Mouse (Mus musculus): Measurements from ENCODE around the gene Filip1.
"Not testable (repeated sequence)": the region's sequence is repeated elsewhere in the genome, so short reads cannot be mapped to it uniquely, and the experiment has no call there.

Filip1 gene

GRCm38 (mm10) chr9:80012751-80013150 lies at the start of gene Filip1:
TSS of gene Filip1 (minus strand) at chr9:80012851.
- DNase-seq (ENCODE audit: low spot score in 2 of 2) = no peak

DNA sequence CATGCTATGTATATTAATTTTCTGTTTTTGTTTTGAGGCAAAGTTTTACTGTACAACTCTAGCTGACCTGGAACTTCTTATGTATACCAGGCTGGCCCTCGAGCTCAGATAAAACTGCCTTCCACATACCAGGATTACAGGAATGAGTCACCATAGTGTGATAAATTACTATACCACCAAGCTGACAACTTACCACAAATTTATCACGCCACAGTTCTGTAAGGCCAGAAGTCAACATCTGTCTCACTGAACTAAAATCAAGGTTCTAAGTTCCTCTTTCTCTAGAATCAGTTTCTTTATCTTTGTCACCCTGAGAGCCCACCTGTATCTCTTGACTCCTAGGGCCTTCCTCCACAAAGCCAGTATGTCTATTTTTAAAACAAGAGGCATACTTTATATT lies 45.0 kb upstream of the Filip1 start:
- DNase-seq (ENCODE audit: low spot score in 2 of 2) = no peak

GRCm38 (mm10) chr9:80052951-80053350 lies 40.3 kb upstream of the Filip1 start:
- no peak for DNase-seq (ENCODE audit: low spot score in 2 of 2)

GRCm38 (mm10) chr9:80049271-80049670 lies 36.6 kb upstream of the Filip1 start:
- not testable (repeated sequence) for DNase-seq (ENCODE audit: low spot score in 2 of 2)

GRCm38 (mm10) chr9:80044301-80044700 lies 31.6 kb upstream of the Filip1 start:
- DNase-seq (ENCODE audit: low spot score in 2 of 2) = not testable (repeated sequence)

- DNase-seq (ENCODE audit: low spot score in 2 of 2) = no peak
These were observed 26.7 kb upstream of the Filip1 start for GRCm38 (mm10) chr9:80039296-80039815.

GRCm38 (mm10) chr9:80037997-80038383 lies 25.3 kb upstream of the Filip1 start:
- DNase-seq (ENCODE audit: low spot score in 2 of 2) = no peak

GRCm38 (mm10) chr9:80037262-80037996 lies 24.8 kb upstream of the Filip1 start:
- no peak for DNase-seq (ENCODE audit: low spot score in 2 of 2)

DNA sequence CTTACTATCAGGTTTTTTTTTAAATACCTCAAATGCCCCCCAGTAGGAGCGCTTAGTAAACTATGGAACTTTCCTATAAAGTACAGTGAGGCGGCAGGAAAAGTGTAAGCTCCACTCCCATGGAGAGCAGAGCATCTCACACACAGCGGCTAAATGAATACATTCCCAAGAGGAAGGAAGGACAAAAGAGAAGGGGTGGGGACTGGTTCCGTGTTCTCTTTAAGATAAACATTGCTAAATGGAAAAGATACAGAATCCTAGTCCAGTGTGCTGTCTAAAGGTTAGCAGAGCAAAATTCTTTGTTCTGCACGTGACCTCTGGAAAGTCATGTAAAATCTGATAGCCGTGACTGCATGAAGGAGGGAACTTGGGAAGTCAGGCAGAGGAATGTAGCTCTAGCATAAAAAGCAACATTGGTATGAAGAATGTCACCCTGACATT lies 13.9 kb upstream of the Filip1 start:
- no peak for DNase-seq (ENCODE audit: low spot score in 2 of 2)

- peak in 1 of 2 experiments; percentile 31 for DNase-seq (ENCODE audit: low spot score in 2 of 2)
These were observed 13.4 kb upstream of the Filip1 start for GRCm38 (mm10) chr9:80026017-80026416.

GRCm38 (mm10) chr9:80025347-80025746 lies 12.7 kb upstream of the Filip1 start:
- DNase-seq (ENCODE audit: low spot score in 2 of 2) = not testable (repeated sequence)

GRCm38 (mm10) chr9:80022821-80023220 lies 10.2 kb upstream of the Filip1 start:
- no peak for DNase-seq (ENCODE audit: low spot score in 2 of 2)

GRCm38 (mm10) chr9:80021648-80022047 lies 9.0 kb upstream of the Filip1 start:
- no peak for DNase-seq (ENCODE audit: low spot score in 2 of 2)

- DNase-seq (ENCODE audit: low spot score in 2 of 2) = no peak
These were observed 7.8 kb upstream of the Filip1 start for GRCm38 (mm10) chr9:80020429-80020828.

DNA sequence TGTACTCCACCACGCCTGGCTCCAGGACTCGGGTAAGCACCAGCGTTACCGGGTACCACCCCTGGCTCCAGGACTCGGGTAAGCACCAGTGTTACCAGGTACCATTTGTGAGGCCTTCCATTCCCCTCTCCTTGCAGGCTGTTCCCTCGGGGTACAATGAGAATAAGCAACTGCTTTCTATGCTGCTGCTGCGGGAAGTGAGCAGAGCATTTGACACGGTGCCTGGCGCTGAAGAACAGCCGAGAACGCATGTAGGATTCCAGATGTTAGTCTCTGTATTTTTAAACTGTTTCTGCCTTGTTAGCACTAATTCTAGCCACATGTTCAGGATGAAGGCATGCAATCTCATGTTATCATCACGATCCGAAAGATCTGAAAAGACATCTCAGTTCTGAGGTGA lies 635 bp downstream of the Filip1 start:
- no peak for DNase-seq (ENCODE audit: low spot score in 2 of 2)

GRCm38 (mm10) chr9:80002394-80003188 lies 10.1 kb downstream of the Filip1 start:
- DNase-seq (ENCODE audit: low spot score in 2 of 2) = peak; percentile 55 to 73

DNA sequence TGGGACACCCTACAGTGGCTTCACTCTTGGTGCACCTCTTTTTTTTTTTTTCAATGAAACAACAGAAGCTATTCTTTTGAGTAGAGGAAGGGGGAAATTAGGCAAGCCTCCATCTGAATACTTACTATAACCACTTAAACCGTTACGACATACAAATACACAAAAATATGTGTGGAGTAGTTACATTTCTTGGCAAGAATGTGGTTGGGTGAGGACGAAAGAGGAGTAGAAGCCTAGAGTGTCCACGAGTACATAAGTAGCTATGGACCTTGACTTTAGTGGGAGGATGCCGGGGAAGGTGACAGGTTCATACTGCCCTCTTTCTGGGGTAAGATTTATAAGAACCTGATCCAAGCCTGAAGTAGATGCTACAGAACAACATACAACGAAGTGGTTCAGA lies 15.4 kb downstream of the Filip1 start:
- no peak for DNase-seq (ENCODE audit: low spot score in 2 of 2)

- no peak for DNase-seq (ENCODE audit: low spot score in 2 of 2)
These were observed 18.4 kb downstream of the Filip1 start for GRCm38 (mm10) chr9:79994296-79994695.

DNA sequence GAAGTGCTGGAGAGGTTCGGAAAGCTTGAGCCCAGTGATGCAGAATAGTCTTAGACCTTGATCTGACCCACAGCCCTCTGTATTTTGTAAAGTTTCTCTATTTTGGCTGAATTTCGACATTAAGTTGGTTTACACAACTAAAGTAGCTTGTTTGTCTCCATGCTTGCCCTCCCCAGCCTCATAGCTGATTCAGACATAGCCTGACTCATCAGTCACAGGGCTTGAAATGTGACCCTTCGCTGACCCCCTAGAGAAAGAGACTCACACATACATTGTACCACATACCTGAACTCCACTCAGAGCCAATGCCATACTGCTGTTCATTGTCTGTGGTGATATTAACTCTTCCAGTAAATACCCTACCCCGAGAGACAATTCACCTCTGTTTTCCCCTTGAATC lies 19.6 kb downstream of the Filip1 start:
- DNase-seq (ENCODE audit: low spot score in 2 of 2) = no peak

GRCm38 (mm10) chr9:79990456-79991017 lies 22.1 kb downstream of the Filip1 start:
- DNase-seq (ENCODE audit: low spot score in 2 of 2) = no peak

GRCm38 (mm10) chr9:79989703-79990102 lies 22.9 kb downstream of the Filip1 start:
- DNase-seq (ENCODE audit: low spot score in 2 of 2) = no peak

DNA sequence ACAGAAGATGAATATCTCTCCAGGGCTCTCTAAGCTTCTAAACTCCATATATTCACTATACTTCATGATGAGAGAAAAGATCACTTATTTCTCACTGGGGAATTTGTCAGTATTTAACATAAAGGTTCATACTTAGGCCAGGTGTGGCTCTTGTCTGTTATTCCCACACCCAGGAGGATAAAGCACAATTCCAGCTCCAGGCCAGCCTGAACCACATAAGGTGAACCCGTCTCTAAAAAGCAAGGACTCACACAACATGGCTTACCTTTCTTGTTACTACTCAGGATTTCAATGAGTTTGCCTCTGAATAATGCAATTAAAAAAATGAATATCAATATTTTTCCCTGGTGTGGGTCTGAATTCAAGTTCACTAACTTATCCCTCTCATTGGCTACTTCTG lies 23.6 kb downstream of the Filip1 start:
- no peak for DNase-seq (ENCODE audit: low spot score in 2 of 2)

Data from frontal cortex, postnatal 10 days (tissue).